Mouse (Mus musculus) heart, postnatal 0 days (tissue): Measurements from ENCODE around the gene Zfp866. TPM values are rescaled to one million over a fixed set of nuclear protein-coding genes. Genes with fewer than 3 reads are reported as not detected.
A peak's percentile ranks its signal among the peaks of the same experiment; 100 is the strongest.

Experiments
- ATAC-seq: fragments of 200-750 bp; cut with Nextera tagmentation; 2 replicates; pipeline ENCODE4 v1.8.0; 2017; ENCODE audit warnings: low read depth, moderate number of reproducible peaks, moderate library complexity; ENCODE audit not compliant: insufficient read depth
- DNase-seq: peaks from one replicate; pipeline ENCODE4 v3.0.0-alpha.2; 2016; ENCODE audit warnings: low spot score
- H3K27ac ChIP-seq: fragments of 300-500 bp; sonication (generic); 2 replicates; pipeline ENCODE4 v1.5.1; 2014; ENCODE audit warnings: low read depth, mild to moderate bottlenecking
- H3K27me3 ChIP-seq: fragments of 300-500 bp; sonication (generic); 2 replicates; pipeline ENCODE4 v1.6.1; 2014; ENCODE audit warnings: low read length, mixed read lengths; ENCODE audit not compliant: control insufficient read depth, insufficient read depth
- H3K36me3 ChIP-seq: fragments of 300-500 bp; sonication (generic); replicated peaks from 2 replicates; pipeline ENCODE4 v1.6.1; 2014; ENCODE audit warnings: low read length, mixed read lengths; ENCODE audit not compliant: control insufficient read depth, insufficient read depth
- H3K4me1 ChIP-seq: fragments of 300-500 bp; sonication (generic); 2 replicates; pipeline ENCODE4 v1.6.1; 2014; ENCODE audit warnings: antibody characterized with exemption; ENCODE audit not compliant: control insufficient read depth, insufficient read depth
- H3K4me2 ChIP-seq: fragments of 300-500 bp; sonication (generic); 2 replicates; pipeline ENCODE4 v1.6.1; 2014; ENCODE audit warnings: low read depth, mild to moderate bottlenecking, low read length, moderate library complexity
- H3K4me3 ChIP-seq: fragments of 300-500 bp; sonication (generic); 2 replicates; pipeline ENCODE4 v1.5.1; 2014; ENCODE audit warnings: low read depth, low read length
- H3K9ac ChIP-seq: fragments of 300-500 bp; sonication (generic); replicated peaks from 2 replicates; pipeline ENCODE4 v1.6.1; 2014; ENCODE audit warnings: low read depth, low read length, mixed read lengths
- H3K9me3 ChIP-seq: fragments of 300-500 bp; sonication (generic); replicated peaks from 2 replicates; pipeline ENCODE4 v1.6.1; 2016; ENCODE audit warnings: low read length; ENCODE audit not compliant: control insufficient read depth
- CTCF ChIP-seq: IDR thresholded peaks from 2 replicates; pipeline ENCODE4 v1.5.1; 2016; ENCODE audit warnings: antibody characterized with exemption, control low read depth, low read depth
- EP300 ChIP-seq: IDR thresholded peaks from 2 replicates; pipeline ENCODE4 v1.6.1; 2016; ENCODE audit warnings: antibody characterized with exemption, low read depth
- WGBS: fragments of 180-500 bp; shearing (Covaris S2); extraction: QIAGEN DNeasy Blood & Tissue Kit; methylation state at CpG from one replicate; pipeline ENCODE4 v1.1.7; 2014; 5-methylcytosine and 5-hydroxymethylcytosine counted together
- polyA plus RNA-seq: library from polyadenylated mRNA; unstranded; fragments of >200 nt; fragmentation: Nextera tagmentation; extraction: Ambion mirVana; gene quantifications from 2 replicates; pipeline ENCODE4 v1.2.1, GENCODE M21; 2015
- total RNA-seq: library from RNA; depleted of rRNA; stranded (reverse); fragments of >200 nt; gene quantifications from 2 replicates; pipeline ENCODE4 v1.2.3, GENCODE M21; 2014; ENCODE audit warnings: low replicate concordance

Gene Zfp866
- total and polyA plus RNA-seq, 2 experiments from 2014 or later: 9.2 to 20.5 TPM

DNA sequence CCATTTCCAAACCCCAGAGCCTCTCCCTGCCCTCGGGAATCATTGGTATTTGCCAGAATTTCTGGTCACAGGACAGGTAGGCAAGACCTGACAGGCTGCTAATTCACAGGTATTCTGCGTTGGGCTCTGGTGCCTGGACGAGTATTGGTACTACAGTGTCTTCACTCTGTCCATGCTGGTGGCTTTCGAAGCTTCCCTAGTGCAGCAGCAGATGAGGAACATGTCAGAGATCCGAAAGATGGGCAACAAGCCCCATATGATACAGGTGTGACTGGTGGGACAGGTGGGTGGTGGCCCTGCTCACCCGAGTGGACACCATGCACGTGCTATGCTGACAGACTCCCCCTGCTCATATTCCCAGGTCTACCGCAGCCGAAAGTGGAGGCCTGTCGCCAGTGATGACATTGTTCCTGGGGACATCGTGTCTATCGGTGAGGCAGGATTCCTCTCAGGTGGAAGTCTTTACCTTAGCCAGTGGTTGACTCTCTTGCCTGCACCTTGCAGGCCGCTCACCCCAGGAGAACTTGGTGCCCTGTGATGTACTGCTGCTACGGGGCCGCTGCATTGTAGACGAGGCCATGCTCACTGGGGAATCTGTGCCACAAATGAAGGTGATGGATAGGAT lies 5.9 kb upstream of the Zfp866 start:
- Histone ChIP-seq H3K36me3 (peaks cover 84% of the 10 kb centered on the region), H3K9ac (no peak overlapping the region), H3K4me3 (no peak overlapping the region), H3K27ac (no peak overlapping the region), H3K27me3 (no peaks in the 10 kb centered on the region), H3K4me2 (no peak overlapping the region), H3K4me1 (peaks cover 9% of the 10 kb centered on the region), H3K9me3 (no peaks in the 10 kb centered on the region)
- ATAC-seq (no peak), DNase-seq (no peak)
- 95% methylated on average over 16 of the region's 16 CpGs for WGBS
- no peak for TF ChIP-seq EP300
- no peak for TF ChIP-seq CTCF

DNA sequence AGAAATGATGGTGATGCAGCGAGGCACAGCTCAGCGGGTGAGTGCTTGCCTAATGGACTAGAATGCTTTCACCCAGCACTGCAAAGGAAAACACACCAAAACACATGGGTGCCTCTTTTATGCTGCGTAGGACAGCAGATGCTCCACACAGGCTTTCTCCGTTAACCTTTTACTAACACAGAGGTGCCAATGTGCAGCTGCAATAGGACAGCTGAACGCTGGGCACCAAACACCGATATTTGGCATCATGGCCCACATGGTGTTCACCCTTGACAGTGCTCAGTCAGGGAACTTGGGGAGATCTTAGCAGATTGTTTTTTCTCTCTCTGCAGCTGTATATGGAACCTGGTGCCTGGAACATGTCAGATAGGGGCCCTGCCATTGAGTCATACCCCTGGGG lies 3.9 kb upstream of the Zfp866 start:
- ATAC-seq (no peak), DNase-seq (no peak)
- Histone ChIP-seq H3K9me3 (no peaks in the 10 kb centered on the region), H3K9ac (no peak overlapping the region), H3K27me3 (no peaks in the 10 kb centered on the region), H3K36me3 (peaks cover 65% of the 10 kb centered on the region), H3K4me1 (peaks cover 16% of the 10 kb centered on the region), H3K4me2 (no peak overlapping the region), H3K27ac (no peak overlapping the region), H3K4me3 (no peak overlapping the region)
- TF ChIP-seq CTCF: no peak
- no peak for TF ChIP-seq EP300
- WGBS: 94% methylated on average over 6 of the region's 6 CpGs

DNA sequence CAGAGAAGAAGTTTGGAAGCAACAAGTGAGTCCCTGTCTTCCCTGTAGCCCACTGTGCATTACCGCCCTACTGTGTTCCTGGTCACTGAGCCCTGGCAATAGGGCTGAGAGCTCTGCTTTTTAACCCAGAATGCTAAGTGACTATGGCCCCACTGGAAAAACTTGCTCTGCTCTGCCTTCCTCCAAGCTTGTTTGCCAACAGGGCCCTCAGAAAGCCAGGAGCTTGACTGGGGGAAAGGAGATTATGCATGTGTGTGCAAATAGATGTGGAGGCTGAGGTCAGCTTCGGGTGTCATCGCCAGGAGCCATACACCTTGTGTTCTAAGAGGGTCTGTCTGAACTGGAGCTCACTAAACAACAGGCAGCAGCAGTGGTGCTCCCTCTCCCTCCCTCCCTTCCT lies 3.1 kb upstream of the Zfp866 start:
- Histone ChIP-seq H3K4me3 (no peak overlapping the region), H3K9me3 (no peaks in the 10 kb centered on the region), H3K4me2 (no peak overlapping the region), H3K4me1 (peaks cover 18% of the 10 kb centered on the region), H3K36me3 (peaks cover 57% of the 10 kb centered on the region), H3K27ac (no peak overlapping the region), H3K27me3 (no peaks in the 10 kb centered on the region), H3K9ac (no peak overlapping the region)
- ATAC-seq (no peak), DNase-seq (no peak)
- WGBS: 87% methylated on average over 3 of the region's 3 CpGs
- no peak for TF ChIP-seq CTCF
- TF ChIP-seq EP300: no peak

DNA sequence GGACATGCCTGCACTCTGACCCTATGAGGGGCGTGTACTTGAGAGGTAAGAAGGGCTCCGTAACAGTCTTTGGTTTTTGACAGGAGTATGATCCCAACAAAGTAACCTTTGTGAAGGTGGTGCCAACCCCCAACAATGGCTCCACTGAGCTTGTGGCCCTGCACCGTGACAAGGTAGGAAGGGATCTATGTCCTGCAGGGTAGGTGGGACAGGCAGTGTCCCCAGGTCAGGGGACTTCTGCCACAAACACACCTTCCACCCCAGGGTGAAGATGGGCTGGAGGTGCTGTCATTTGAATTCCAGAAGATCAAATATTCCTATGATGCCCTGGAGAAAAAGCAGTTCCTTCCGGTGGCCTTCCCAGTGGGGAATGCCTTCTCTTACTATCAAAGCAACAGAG lies 2.7 kb upstream of the Zfp866 start:
- Histone ChIP-seq H3K27me3 (no peaks in the 10 kb centered on the region), H3K27ac (no peak overlapping the region), H3K4me1 (peaks cover 18% of the 10 kb centered on the region), H3K9ac (no peak overlapping the region), H3K4me3 (no peak overlapping the region), H3K36me3 (peaks cover 53% of the 10 kb centered on the region), H3K4me2 (no peak overlapping the region), H3K9me3 (no peaks in the 10 kb centered on the region)
- TF ChIP-seq EP300 (no peak), CTCF (no peak)
- DNase-seq: no peak
- 89% methylated on average over 4 of the region's 4 CpGs for WGBS
- ATAC-seq: no peak

DNA sequence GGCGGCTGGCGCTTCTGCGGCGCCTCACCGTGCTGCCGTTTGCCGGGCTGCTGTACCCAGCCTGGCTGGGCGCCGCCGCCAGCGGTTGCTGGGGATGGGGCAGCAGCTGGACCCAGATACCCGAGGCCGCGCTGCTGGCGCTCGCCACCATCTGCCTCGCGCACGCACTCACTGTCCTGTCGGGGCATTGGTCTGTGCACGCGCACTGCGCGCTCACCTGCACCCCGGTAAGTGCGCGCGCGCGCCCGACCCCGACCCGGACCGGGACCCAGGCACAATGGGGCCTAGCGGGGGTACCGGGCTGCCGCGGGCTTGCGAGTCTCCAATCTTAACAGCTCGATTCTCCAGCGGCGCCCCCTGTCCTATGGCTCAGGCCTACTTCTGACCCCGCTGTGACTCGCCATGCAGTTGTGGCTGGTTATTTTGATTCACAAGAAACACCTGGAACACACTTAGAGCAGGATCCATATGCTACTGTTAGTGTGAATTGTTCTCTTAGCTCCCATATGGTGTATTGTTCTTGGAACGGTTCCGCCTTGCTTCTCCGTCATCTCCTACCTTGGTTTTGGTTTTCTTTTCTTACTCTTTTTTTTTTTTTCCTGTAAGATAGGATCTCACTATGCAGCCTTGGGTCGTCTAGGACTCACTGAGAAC lies 564 bp upstream of the Zfp866 start:
- DNase-seq (no peak), ATAC-seq (peak; percentile 53)
- peak overlapping the region; percentile 94 for H3K9ac ChIP-seq
- H3K4me1 ChIP-seq: peaks cover 18% of the 10 kb centered on the region
- H3K9me3 ChIP-seq: no peaks in the 10 kb centered on the region
- peak overlapping the region; percentile 90 for H3K27ac ChIP-seq
- no peak for TF ChIP-seq CTCF
- TF ChIP-seq EP300: no peak
- 1% methylated on average over 44 of the region's 48 CpGs for WGBS
- peak overlapping the region; percentile 97 for H3K4me2 ChIP-seq
- no peaks in the 10 kb centered on the region for H3K27me3 ChIP-seq
- H3K36me3 ChIP-seq: peaks cover 32% of the 10 kb centered on the region
- H3K4me3 ChIP-seq: peak overlapping the region; percentile 98
